Mouse (Mus musculus): ENCODE results near the gene Olfml2b. TPM values are rescaled to one million over a fixed set of nuclear protein-coding genes. Genes with fewer than 3 reads are reported as not detected.
A peak's percentile ranks its signal among the peaks of the same experiment; 100 is the strongest.

Gene Olfml2b
- polyA plus RNA-seq, 1 experiment from 2014 or later = 4.4 TPM

DNA sequence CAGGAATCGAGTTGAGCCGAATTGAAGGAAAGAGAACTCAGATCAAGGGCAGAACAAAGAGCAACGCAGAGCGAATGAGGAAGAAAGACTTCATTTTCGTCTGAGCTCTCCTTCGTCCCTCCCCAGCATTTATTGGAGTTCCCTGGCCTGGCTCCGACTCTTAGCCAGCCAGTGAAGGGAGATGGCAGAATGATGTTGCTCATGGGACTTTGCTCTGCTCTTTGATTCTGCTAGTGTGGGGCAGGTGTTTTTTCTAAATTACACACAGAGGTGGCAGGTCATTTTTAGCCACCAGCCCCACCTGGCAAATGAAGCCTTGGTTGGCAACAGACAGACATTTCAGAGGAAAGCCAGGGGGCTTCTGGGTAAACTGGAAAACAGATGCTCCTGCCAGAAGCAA is 5.4 kb upstream of the Olfml2b start:
- ATAC-seq = no peak
- Histone ChIP-seq H3K9ac (ENCODE audit: low read depth, low read length) (no peak overlapping the region), H3K4me1 (ENCODE audit: control insufficient read depth, insufficient read depth, low read depth, low read length) (peaks cover 3% of the 10 kb centered on the region; the same call in 1 of the 2 replicates), H3K9me3 (ENCODE audit: control insufficient read depth, low read length) (no peaks in the 10 kb centered on the region), H3K4me2 (ENCODE audit: low read length) (no peak overlapping the region), H3K27ac (ENCODE audit: low read depth, low read length) (no peak overlapping the region), H3K4me3 (ENCODE audit: low read length) (no peak overlapping the region), H3K36me3 (ENCODE audit: control insufficient read depth, insufficient read depth, low read length) (no peaks in the 10 kb centered on the region), H3K27me3 (replicated peaks; ENCODE audit: control insufficient read depth, insufficient read depth, low read length) (no peaks in the 10 kb centered on the region)
- 87% methylated on average over 7 of the region's 7 CpGs for WGBS

DNA sequence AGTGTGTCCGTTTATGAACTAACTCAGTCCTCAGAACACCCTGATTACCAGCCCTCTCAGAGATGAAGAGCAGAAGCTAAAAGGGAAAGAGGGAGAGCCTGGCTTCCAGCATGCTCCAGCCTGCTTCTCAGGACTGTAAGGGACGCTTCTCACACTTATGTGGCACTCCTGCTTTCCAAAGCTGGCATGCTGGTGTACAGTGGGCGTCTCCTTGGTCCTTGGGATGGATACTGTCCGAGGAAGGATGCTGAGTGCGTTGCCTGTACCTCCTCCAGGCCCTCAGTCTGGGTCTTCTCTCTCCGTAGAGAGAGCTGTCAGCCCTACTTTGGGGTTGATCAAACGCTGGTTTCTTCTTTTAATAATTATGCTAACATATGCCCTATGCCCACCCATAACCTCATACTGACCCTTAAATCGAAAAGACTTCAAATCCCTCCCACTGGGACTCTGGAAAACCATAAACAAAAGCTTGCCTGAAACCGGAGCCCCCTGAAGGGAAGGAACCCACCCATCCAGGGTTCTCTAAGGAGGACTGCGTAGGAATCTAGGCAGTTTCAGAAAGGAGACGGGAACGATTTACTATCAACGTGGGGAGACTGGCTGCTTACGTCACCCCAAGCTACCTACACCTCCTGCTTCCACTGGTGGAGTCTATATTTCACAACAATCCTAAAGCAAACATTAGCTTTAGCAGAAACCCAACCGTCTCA is 1.7 kb downstream of the Olfml2b start:
- Histone ChIP-seq H3K27ac (ENCODE audit: low read depth, low read length) (no peak overlapping the region), H3K27me3 (replicated peaks; ENCODE audit: control insufficient read depth, insufficient read depth, low read length) (no peaks in the 10 kb centered on the region), H3K9me3 (ENCODE audit: control insufficient read depth, low read length) (no peaks in the 10 kb centered on the region), H3K4me3 (ENCODE audit: low read length) (no peak overlapping the region), H3K9ac (ENCODE audit: low read depth, low read length) (no peak overlapping the region), H3K36me3 (ENCODE audit: control insufficient read depth, insufficient read depth, low read length) (no peaks in the 10 kb centered on the region), H3K4me2 (ENCODE audit: low read length) (peak overlapping the region; percentile 13), H3K4me1 (ENCODE audit: control insufficient read depth, insufficient read depth, low read depth, low read length) (peaks cover 3% of the 10 kb centered on the region; the same call in 1 of the 2 replicates)
- ATAC-seq = no peak
- WGBS = 51% methylated on average over 15 of the region's 15 CpGs

- Histone ChIP-seq H3K36me3 (ENCODE audit: control insufficient read depth, insufficient read depth, low read length) (no peaks in the 10 kb centered on the region), H3K27ac (ENCODE audit: low read depth, low read length) (no peak overlapping the region), H3K4me2 (ENCODE audit: low read length) (0 out of 2 replicates have a peak overlapping the region, but pooled peaks have one; percentile 9), H3K4me3 (ENCODE audit: low read length) (no peak overlapping the region), H3K9ac (ENCODE audit: low read depth, low read length) (no peak overlapping the region), H3K27me3 (replicated peaks; ENCODE audit: control insufficient read depth, insufficient read depth, low read length) (no peaks in the 10 kb centered on the region), H3K9me3 (ENCODE audit: control insufficient read depth, low read length) (no peaks in the 10 kb centered on the region), H3K4me1 (ENCODE audit: control insufficient read depth, insufficient read depth, low read depth, low read length) (peaks cover 3% of the 10 kb centered on the region; the same call in 1 of the 2 replicates)
- no peak for ATAC-seq
- WGBS = 69% methylated on average over 9 of the region's 9 CpGs
These were observed 2.4 kb downstream of the Olfml2b start for GRCm38 (mm10) chr1:170646606-170647287.

DNA sequence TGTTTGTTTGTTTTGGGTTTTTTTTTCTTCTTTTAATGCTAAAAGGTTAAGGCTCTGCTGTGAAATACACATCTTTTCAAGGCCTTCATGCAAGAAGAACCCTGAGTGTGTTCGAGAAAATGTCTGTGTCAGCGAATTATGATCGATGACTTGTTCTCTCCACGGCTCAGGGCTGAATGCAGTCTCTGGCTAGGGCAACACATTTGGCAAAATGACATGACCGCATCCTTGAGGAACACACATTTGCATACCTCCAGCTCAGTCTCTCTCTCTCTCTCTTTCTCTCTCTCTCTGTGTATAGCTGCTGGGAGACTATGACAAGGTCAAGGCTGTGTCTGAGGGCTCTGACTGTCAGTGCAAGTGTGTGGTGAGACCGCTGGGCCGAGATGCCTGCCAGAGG is 3.0 kb downstream of the Olfml2b start:
- no peaks in the 10 kb centered on the region for H3K27me3 ChIP-seq (replicated peaks; ENCODE audit: control insufficient read depth, insufficient read depth, low read length)
- WGBS = 71% methylated on average over 7 of the region's 7 CpGs
- no peak for ATAC-seq
- H3K4me3 ChIP-seq (ENCODE audit: low read length) = no peak overlapping the region
- peaks cover 3% of the 10 kb centered on the region; the same call in 1 of the 2 replicates for H3K4me1 ChIP-seq (ENCODE audit: control insufficient read depth, insufficient read depth, low read depth, low read length)
- no peaks in the 10 kb centered on the region for H3K36me3 ChIP-seq (ENCODE audit: control insufficient read depth, insufficient read depth, low read length)
- no peak overlapping the region; the same call in 1 of the 2 replicates for H3K9ac ChIP-seq (ENCODE audit: low read depth, low read length)
- no peak overlapping the region for H3K27ac ChIP-seq (ENCODE audit: low read depth, low read length)
- no peaks in the 10 kb centered on the region for H3K9me3 ChIP-seq (ENCODE audit: control insufficient read depth, low read length)
- H3K4me2 ChIP-seq (ENCODE audit: low read length) = no peak overlapping the region

GRCm38 (mm10) chr1:170647971-170648514 is 3.7 kb downstream of the Olfml2b start:
- no peak for ATAC-seq
- H3K27ac ChIP-seq (ENCODE audit: low read depth, low read length) = no peak overlapping the region
- peaks cover 3% of the 10 kb centered on the region; the same call in 1 of the 2 replicates for H3K4me1 ChIP-seq (ENCODE audit: control insufficient read depth, insufficient read depth, low read depth, low read length)
- no peak overlapping the region; the same call in 1 of the 2 replicates for H3K9ac ChIP-seq (ENCODE audit: low read depth, low read length)
- no peak overlapping the region for H3K4me3 ChIP-seq (ENCODE audit: low read length)
- no peaks in the 10 kb centered on the region for H3K27me3 ChIP-seq (replicated peaks; ENCODE audit: control insufficient read depth, insufficient read depth, low read length)
- WGBS = 75% methylated on average over 6 of the region's 6 CpGs
- H3K9me3 ChIP-seq (ENCODE audit: control insufficient read depth, low read length) = no peaks in the 10 kb centered on the region
- H3K4me2 ChIP-seq (ENCODE audit: low read length) = no peak overlapping the region
- H3K36me3 ChIP-seq (ENCODE audit: control insufficient read depth, insufficient read depth, low read length) = no peaks in the 10 kb centered on the region

DNA sequence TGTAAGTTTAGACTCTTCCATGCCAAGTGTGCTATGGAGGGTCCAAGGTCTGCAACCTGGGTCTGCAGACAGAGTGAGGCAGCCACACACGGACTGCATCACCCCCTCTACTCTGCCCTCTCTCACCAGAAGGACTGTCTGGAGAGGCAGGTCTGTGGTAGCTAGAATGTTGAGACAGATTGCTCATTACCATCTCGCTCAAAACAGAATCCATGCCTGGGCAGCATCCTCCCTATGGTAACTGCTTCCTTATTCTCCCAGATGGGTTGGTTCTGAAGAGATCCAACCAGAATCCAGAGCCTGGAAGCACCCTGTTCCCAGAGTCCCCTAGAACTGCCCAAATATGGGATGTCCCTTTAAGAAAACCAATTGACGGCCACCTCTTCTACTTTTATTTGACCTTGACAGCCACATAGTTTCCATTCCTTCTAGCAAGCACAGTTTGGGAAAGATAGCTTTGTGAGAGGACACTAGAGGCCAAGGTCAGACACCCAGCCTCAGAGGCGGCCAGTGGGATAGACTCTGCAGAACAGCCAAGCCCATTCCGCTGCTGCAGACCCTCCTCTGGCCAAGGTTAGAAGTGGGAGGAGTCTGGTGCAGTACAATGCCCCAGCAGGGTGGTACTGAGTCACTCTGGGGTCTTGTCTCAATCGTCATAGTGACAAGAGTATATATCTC is 6.9 kb downstream of the Olfml2b start:
- Histone ChIP-seq H3K4me3 (ENCODE audit: low read length) (no peak overlapping the region), H3K4me1 (ENCODE audit: control insufficient read depth, insufficient read depth, low read depth, low read length) (no peaks in the 10 kb centered on the region), H3K9me3 (ENCODE audit: control insufficient read depth, low read length) (no peaks in the 10 kb centered on the region), H3K4me2 (ENCODE audit: low read length) (no peak overlapping the region), H3K27ac (ENCODE audit: low read depth, low read length) (no peak overlapping the region), H3K27me3 (replicated peaks; ENCODE audit: control insufficient read depth, insufficient read depth, low read length) (no peaks in the 10 kb centered on the region), H3K36me3 (ENCODE audit: control insufficient read depth, insufficient read depth, low read length) (no peaks in the 10 kb centered on the region), H3K9ac (ENCODE audit: low read depth, low read length) (no peak overlapping the region)
- 61% methylated on average over 6 of the region's 6 CpGs for whole genome bisulfite sequencing
- no peak for ATAC-seq

DNA sequence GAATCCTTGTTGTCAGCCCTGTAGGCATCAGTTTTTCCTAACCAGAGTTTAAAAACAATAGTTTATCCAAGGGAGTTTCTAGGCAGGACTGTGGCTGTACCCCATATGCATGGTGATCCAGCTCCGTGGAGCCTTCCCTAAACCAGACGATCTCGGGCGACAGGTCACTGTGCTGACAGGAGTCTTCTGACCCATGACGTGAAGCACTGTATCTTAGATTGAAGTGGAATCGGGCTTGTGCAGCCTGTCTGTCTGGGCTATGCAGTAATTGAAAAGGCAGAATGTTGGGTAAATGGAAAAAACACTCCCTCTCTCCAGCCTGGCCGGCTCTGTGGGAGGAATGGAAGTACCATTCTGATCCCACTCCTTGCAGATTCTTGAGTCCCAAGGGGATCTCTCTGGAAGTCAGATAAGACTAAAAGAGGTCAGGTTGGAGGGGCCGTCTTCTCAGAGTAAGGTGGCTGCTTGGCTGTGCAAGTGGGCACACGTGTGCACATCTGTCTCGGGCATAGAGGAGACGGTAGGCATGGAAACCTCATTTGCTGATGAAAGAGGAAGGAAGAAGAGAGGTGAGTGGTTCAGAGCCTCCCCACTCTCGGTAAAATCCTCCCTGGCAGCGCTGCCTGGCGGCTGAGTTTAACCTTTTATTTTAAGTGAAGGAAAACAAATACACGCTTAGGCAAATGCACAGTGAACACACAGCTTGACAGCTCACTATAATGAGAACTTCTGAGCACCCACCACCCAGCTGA is 7.8 kb downstream of the Olfml2b start:
- no peak overlapping the region for H3K4me2 ChIP-seq (ENCODE audit: low read length)
- H3K4me3 ChIP-seq (ENCODE audit: low read length) = no peak overlapping the region
- 71% methylated on average over 15 of the region's 15 CpGs for WGBS
- no peaks in the 10 kb centered on the region for H3K36me3 ChIP-seq (ENCODE audit: control insufficient read depth, insufficient read depth, low read length)
- H3K4me1 ChIP-seq (ENCODE audit: control insufficient read depth, insufficient read depth, low read depth, low read length) = no peaks in the 10 kb centered on the region; the same call in 1 of the 2 replicates
- H3K27ac ChIP-seq (ENCODE audit: low read depth, low read length) = no peak overlapping the region
- H3K9me3 ChIP-seq (ENCODE audit: control insufficient read depth, low read length) = no peaks in the 10 kb centered on the region
- ATAC-seq = 0 out of 2 replicates have a peak, but pooled peaks have one; percentile 25
- no peak overlapping the region for H3K9ac ChIP-seq (ENCODE audit: low read depth, low read length)
- no peaks in the 10 kb centered on the region for H3K27me3 ChIP-seq (replicated peaks; ENCODE audit: control insufficient read depth, insufficient read depth, low read length)

- Histone ChIP-seq H3K4me2 (ENCODE audit: low read length) (no peak overlapping the region), H3K27ac (ENCODE audit: low read depth, low read length) (no peak overlapping the region), H3K9ac (ENCODE audit: low read depth, low read length) (no peak overlapping the region), H3K4me1 (ENCODE audit: control insufficient read depth, insufficient read depth, low read depth, low read length) (no peaks in the 10 kb centered on the region; the same call in 1 of the 2 replicates), H3K36me3 (ENCODE audit: control insufficient read depth, insufficient read depth, low read length) (no peaks in the 10 kb centered on the region), H3K4me3 (ENCODE audit: low read length) (no peak overlapping the region), H3K9me3 (ENCODE audit: control insufficient read depth, low read length) (no peaks in the 10 kb centered on the region), H3K27me3 (replicated peaks; ENCODE audit: control insufficient read depth, insufficient read depth, low read length) (no peaks in the 10 kb centered on the region)
- WGBS = 48% methylated on average over 5 of the region's 5 CpGs
- ATAC-seq = peak; percentile 60
These were observed 11.1 kb downstream of the Olfml2b start for GRCm38 (mm10) chr1:170655280-170655917.

All from hindbrain, embryonic 16.5 days (tissue).